Mouse (Mus musculus): ENCODE results near the gene Rnasel.

The Rnasel gene

GRCm38 (mm10) chr1:153734866-153735265 lies 14.4 kb upstream of the Rnasel start:
- DNase-seq (ENCODE audit: inconsistent age in 2 of 2, low spot score in 1 of 2), result no peak

DNA sequence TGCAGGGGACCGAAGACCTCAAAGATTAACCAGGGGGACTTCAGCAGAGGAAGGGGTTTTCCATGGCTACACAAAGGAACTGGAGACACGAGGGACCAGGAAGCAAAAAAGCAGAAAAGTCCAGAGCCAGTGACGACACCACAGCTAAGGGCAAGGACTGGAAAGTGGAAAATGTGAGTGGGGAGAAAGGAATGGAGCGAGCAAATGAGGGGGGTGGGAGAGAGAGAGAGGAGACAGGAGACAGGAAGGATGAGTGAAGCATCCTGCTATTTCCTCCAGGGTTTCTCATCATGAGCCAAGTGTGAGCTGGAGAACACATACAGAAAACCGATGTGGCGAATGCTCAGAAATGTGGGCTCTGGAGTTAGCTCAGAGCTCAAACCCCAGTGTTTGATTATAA lies 13.1 kb upstream of the Rnasel start:
- no peak for DNase-seq (ENCODE audit: inconsistent age in 2 of 2, low spot score in 1 of 2)

GRCm38 (mm10) chr1:153737101-153738085 lies 11.8 kb upstream of the Rnasel start:
- DNase-seq (ENCODE audit: inconsistent age in 2 of 2, low spot score in 1 of 2), result no peak

GRCm38 (mm10) chr1:153739437-153740015 lies 9.7 kb upstream of the Rnasel start:
- no peak for DNase-seq (ENCODE audit: inconsistent age in 2 of 2, low spot score in 1 of 2)

GRCm38 (mm10) chr1:153740145-153740544 lies 9.1 kb upstream of the Rnasel start, which contains the start of gene Rgs16:
Rgs16 (plus strand) TSS chr1:153740349.
- peak; percentile 86 to 96 for DNase-seq (ENCODE audit: inconsistent age in 2 of 2, low spot score in 1 of 2)

- DNase-seq (ENCODE audit: inconsistent age in 2 of 2, low spot score in 1 of 2), result peak in 1 of 2 experiments; percentile 64
These were observed 8.3 kb upstream of the Rnasel start for GRCm38 (mm10) chr1:153740775-153741400.

GRCm38 (mm10) chr1:153741551-153742316 lies 7.5 kb upstream of the Rnasel start:
- peak in 1 of 2 experiments; percentile 63 for DNase-seq (ENCODE audit: inconsistent age in 2 of 2, low spot score in 1 of 2)

- peak; percentile 66 to 92 for DNase-seq (ENCODE audit: inconsistent age in 2 of 2, low spot score in 1 of 2)
These were observed 6.7 kb upstream of the Rnasel start for GRCm38 (mm10) chr1:153742374-153743155.

GRCm38 (mm10) chr1:153746119-153746670 lies 3.0 kb upstream of the Rnasel start:
- DNase-seq (ENCODE audit: inconsistent age in 2 of 2, low spot score in 1 of 2), result no peak

DNA sequence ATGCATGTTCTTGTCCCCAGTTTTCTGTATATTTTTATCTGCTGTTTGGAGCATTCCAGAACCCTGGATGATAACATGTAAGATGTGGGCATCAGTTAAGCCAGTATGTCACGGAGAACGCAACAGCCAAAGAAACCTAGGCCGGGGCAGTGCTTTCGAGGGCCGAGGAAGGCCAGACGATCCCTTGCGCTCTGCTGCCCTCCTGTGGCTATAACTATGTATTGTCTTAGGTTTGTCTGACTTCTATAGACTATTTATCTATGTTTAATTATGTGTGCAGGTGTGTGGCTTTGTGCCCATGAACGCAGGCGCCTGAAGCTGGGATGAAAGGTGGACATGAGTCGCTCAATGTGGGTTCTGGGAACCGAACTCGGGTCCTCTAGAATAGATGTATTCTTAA lies 2.5 kb upstream of the Rnasel start:
- DNase-seq (ENCODE audit: inconsistent age in 2 of 2, low spot score in 1 of 2), result peak; percentile 67 to 91

DNA sequence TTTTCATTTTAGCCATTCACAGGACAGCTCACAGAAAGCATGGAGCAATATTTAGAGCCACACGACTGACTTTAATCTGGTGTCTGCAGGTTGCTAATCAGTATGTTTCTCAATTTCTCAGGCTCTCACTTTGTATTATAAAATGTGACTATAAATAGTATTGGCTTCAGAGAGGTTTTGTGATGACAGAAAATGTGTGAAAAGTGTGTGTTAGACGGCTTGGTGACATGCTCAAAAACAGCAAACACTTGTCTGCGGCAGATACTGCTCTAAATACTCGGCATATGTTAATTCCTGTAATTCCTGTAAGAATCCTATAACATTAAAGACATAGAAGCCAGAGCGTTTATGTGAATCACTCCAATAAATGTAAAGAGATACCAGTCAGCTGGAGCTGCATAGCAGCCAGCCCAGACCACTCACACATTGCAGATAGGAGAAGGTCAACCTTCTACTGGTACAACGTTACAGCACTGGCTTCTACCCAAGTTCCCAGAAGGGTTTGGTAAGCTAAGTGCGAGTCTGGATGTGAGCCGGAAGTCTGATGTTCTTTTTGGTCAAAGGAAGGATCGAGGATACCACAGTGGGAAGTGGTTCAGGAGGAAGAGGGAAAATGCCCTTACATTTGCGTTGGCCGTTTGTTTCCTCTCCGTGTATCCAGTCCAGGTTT lies 1.2 kb upstream of the Rnasel start:
- DNase-seq (ENCODE audit: inconsistent age in 2 of 2, low spot score in 1 of 2), result peak in 1 of 2 experiments; percentile 19

DNA sequence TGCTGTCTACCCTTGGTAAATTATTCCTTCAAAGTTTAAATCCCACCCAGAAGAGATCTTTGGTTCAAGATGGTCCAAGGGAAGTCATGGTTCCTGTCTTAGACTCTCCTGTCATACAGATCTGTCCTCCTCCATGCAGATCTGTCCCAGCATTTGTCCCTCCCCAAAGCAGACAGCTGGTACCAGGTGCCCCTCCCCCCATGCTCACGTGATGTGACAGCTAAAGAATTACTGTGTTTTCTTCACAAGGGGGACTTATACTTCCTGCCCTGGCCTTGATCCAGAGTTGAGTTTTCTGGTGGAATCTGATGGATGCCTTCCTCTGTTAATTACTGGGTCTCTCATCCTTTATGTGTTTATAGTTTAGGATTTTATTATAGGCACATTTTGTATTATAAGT lies 677 bp upstream of the Rnasel start:
- DNase-seq (ENCODE audit: inconsistent age in 2 of 2, low spot score in 1 of 2), result peak; percentile 65 to 83

- peak in 1 of 2 experiments; percentile 33 for DNase-seq (ENCODE audit: inconsistent age in 2 of 2, low spot score in 1 of 2)
These were observed 828 bp downstream of the Rnasel start for GRCm38 (mm10) chr1:153750054-153750453.

GRCm38 (mm10) chr1:153751763-153752301 lies 2.6 kb downstream of the Rnasel start:
- DNase-seq (ENCODE audit: inconsistent age in 2 of 2, low spot score in 1 of 2), result peak; percentile 61 to 90

- DNase-seq (ENCODE audit: inconsistent age in 2 of 2, low spot score in 1 of 2), result no peak
These were observed 3.3 kb downstream of the Rnasel start for GRCm38 (mm10) chr1:153752521-153752920.

GRCm38 (mm10) chr1:153753725-153754464 lies 4.7 kb downstream of the Rnasel start:
- no peak for DNase-seq (ENCODE audit: inconsistent age in 2 of 2, low spot score in 1 of 2)

- DNase-seq (ENCODE audit: inconsistent age in 2 of 2, low spot score in 1 of 2), result no peak
These were observed 14.9 kb downstream of the Rnasel start for GRCm38 (mm10) chr1:153764136-153764535.

- DNase-seq (ENCODE audit: inconsistent age in 2 of 2, low spot score in 1 of 2), result no peak
These were observed 17.1 kb downstream of the Rnasel start for GRCm38 (mm10) chr1:153766298-153766697.
